Mouse (Mus musculus): ENCODE data around the gene Tmem253.

- TF ChIP-seq POLR2A (IDR thresholded peaks at IDR 0.05; ENCODE audit: insufficient read depth, low read length) (no peak), CTCF (IDR thresholded peaks at IDR 0.05; ENCODE audit: low read depth, low read length) (no peak), EP300 (IDR thresholded peaks at IDR 0.05; ENCODE audit: insufficient read depth, low read depth, low read length) (no peak)
Measured at GRCm38 (mm10) chr14:51988731-51989130, 26.7 kb upstream of the Tmem253 start.
